Mouse (Mus musculus) 3T3-L1 (cell line): Measurements from ENCODE around the gene Hacd4.

Source experiments
- DNase-seq: peaks from one replicate; pipeline ENCODE4 v3.0.0-alpha.2; 2015; ENCODE audit warnings: low read depth, low spot score

The Hacd4 gene

GRCm38 (mm10) chr4:88350910-88351309 lies 87.8 kb downstream of the Hacd4 start:
- peak; percentile 85 for DNase-seq
